Mouse (Mus musculus): ENCODE measurements at regions not wholly inside any gene's neighbourhood (a gene's known extent, or its start where the extent isn't known, plus 50 kb on each side); places are given as distances from the start of the nearest gene placed in this dataset.

DNA sequence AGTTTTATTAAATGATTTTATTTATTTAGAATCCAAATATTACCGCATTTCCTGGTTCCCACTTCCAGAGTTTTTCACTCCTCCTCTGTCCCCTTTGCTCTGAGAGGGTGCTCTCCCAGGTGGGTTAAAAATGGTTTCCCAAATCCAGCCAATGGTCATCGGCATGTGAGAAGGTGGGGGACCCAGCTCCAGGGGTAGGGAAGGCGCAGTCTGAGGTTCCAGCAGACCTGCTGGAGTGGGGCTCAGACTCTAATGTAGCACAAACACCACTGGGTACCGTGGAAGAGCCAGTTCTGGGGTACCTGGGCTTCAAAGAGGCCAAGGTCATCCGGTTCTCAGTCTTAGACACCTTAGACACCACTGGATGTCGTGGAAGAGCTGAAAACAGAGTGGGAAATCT lies 875.6 kb downstream of the Fscb start:
- DNase-seq (ENCODE audit: low read depth, low spot score), result no peak

DNA sequence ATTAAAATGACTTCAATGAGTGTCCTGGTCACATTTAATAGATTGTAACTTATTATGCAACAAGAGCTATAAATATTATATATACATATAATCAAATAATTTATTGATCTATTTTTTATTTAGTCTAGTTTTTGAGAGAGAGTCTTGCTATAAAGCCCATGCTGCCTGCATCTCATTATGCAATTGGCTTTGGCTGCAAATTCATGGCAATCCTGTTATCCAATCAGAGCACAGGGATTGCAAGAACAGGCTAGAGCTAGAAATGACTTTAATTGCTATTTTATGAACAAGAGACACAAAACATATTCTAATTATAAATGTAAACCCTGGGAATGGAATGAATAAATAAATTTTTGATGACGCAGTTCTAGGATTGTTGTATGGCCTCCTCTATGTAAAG lies 919.8 kb downstream of the Fscb start:
- no peak for DNase-seq (ENCODE audit: low read depth, low spot score)

DNA sequence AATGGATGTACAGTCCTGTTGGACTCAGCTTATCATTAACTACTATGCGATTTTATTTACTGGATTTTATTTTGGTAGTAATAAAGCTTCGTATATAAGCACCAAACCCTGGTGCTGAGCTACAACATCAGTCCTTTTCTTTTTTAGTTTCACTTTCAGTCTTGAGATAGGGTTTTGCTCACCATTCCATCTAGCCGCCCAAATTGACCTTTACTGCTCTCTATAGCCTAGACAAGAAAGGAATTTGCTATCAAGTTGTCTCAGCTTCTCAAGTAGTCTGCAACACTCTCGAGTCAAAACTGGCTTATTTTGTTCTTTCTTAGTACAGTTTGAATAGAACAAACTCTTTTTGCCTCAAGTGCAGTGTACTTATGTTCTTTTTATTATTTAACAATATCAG lies 921.7 kb downstream of the Fscb start:
- no peak for DNase-seq (ENCODE audit: low read depth, low spot score)

DNA sequence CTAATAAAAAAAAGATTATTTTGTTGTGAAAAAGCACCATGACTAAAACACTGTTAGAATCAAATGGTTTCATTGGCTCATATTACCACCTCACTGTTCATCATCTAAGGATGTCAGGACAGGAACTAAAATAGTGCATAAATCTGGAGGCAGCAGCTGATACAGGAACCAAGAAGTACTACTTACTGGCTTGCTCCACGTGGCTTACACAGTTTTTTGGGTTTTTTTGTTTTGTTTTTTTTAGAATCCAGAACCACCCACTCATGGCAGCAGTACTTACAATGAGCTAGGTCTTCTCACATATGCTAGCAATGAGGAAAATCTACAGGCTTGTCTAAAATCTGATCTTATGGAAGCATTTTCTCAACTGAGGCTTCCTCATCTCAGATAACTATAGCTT lies 940.4 kb downstream of the Fscb start:
- no peak for DNase-seq (ENCODE audit: low read depth, low spot score)

DNA sequence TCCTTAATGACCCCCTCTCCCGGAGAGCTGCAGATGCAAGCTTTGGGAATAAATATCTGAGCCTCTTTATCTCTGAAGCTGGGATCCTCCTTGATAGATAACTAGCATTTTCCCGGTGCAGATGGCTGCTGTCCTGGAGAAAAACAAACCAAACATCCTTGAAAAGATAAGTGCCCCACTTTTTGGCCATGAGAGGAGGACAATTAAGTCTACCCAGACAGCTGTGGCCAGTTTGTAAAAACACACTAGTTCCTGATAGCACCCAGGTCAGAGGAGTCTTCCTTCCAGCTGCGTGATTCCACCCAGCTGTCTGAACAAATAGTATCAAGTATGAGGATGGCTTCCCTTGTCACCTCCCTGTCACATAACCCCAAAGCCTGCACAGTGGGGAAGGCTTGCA lies 970.7 kb downstream of the Fscb start:
- DNase-seq (ENCODE audit: low read depth, low spot score), result no peak

DNA sequence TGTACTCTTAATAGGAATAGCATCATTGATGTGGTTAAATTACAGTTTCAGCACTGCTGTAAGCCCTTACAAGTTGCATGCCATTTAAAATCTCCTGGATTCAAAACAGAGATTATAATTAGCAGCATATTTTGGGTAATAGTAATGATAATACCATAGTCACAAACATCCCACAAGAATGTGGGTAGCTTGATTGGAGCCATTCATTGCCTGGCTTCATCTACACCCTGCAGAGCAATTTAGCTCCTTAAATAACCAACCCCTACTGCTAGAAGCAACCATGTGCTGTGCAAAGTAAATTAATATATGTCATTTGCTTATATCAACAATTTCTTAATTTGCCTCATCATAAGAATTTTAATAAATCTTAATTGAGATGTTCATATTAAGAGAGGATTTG lies 984.1 kb downstream of the Fscb start:
- no peak for DNase-seq (ENCODE audit: low read depth, low spot score)

DNA sequence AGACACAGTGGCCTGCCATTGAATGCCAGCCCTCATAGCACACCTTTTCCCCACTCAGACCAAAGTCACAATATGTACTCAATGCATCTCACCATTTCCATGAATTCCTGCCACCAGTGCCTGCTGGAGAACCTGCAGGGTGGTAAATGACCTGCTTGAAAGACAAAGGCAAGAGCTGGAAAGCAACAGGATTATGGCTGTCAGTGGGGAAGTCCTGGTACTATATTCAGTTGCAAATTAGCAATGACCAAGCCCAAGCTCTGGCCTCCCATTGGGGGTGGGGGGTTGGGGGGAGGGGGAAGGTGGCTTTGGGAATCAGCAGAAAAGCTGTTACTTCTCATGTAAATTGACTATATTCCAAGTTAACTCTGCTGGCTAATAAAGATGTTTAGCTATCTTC lies 990.4 kb downstream of the Fscb start:
- peak; percentile 89 for DNase-seq (ENCODE audit: low read depth, low spot score)

DNA sequence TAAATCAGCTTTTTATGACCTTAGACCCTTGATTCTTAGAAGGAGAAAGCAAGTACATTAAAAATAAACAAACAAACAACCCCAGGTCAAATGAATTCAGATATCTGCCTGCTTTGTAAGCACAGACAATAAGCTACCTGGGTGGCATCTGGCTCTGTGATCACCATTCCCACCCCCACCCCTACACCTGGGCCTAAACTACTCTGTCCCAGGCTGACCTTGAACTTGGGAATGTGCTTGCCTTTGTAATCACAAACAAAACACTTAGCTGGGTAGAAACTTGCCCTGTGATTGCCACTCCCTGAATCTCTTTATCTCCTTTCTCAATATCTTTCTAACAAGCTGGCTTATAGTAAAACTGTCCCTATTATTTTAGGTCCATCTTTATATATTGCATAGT lies 1005.6 kb downstream of the Fscb start:
- DNase-seq (ENCODE audit: low read depth, low spot score), result peak; percentile 79

Data from R1 (cell line).